Mouse (Mus musculus) heart, postnatal 36 days (tissue): Measurements from ENCODE around the gene Tppp. TPM values are rescaled to one million over a fixed set of nuclear protein-coding genes. Genes with fewer than 3 reads are reported as not detected.
"Not testable (repeated sequence)": the region's sequence is repeated elsewhere in the genome, so short reads cannot be mapped to it uniquely, and the experiment has no call there.

Experiments
- DNase-seq, 2 experiments: peaks; one replicate each; pipeline ENCODE4 v3.0.0; 2021 to 2022
- intact Hi-C: fragments of 180-260 bp; cut with DNase I; formaldehyde crosslinking; loops from one replicate; pipeline ENCODE4 v1.15.1; 2025
- total RNA-seq, 2 experiments: library from RNA; stranded (reverse); gene quantifications; 2 replicates each; pipeline ENCODE4 v1.2.3; 2021

Gene Tppp
- total RNA-seq, 2 experiments from 2014 or later: 19.3 to 24.5 TPM

DNA sequence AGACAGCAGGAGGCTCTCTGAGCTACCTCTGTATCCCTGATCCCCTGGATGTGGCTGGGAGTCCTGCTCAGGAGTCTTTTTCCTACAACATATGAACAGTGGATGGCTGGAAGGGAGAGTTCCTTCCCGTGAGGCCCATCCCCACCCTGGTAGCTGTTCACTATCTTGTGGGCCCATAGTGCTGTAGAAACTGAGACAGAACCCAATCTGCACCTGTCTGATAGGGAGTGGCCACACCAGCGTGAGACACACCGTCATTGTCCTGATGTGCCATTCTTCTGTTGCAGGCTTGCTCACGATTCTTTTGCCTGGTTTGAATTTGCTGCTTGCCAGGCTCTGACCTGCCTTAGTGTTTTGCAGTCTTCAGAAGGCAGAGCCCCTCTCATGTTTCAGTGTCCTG lies 8.2 kb downstream of the Tppp start:
- no peak for DNase-seq
- intact Hi-C loops: no loop called here

DNA sequence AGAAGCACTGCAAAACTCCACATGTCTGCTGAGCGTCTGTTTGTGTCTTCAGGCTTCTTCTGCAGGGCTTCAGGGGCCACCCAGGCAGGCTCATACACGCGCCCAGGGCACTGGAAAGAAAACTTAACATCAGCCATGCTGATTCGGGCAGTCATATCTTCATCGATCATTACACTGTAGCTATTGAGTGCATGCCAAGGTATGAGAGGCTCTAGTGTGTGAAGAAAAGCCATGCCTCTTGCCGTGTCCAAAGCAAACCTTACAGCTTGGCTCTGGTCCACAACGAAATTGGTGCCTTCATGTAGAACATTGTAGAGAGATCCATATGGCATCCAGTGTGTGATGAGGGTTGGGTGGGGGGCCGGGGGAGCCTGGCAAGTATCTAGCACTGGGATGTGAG lies 9.8 kb downstream of the Tppp start:
- not testable (repeated sequence) for DNase-seq

DNA sequence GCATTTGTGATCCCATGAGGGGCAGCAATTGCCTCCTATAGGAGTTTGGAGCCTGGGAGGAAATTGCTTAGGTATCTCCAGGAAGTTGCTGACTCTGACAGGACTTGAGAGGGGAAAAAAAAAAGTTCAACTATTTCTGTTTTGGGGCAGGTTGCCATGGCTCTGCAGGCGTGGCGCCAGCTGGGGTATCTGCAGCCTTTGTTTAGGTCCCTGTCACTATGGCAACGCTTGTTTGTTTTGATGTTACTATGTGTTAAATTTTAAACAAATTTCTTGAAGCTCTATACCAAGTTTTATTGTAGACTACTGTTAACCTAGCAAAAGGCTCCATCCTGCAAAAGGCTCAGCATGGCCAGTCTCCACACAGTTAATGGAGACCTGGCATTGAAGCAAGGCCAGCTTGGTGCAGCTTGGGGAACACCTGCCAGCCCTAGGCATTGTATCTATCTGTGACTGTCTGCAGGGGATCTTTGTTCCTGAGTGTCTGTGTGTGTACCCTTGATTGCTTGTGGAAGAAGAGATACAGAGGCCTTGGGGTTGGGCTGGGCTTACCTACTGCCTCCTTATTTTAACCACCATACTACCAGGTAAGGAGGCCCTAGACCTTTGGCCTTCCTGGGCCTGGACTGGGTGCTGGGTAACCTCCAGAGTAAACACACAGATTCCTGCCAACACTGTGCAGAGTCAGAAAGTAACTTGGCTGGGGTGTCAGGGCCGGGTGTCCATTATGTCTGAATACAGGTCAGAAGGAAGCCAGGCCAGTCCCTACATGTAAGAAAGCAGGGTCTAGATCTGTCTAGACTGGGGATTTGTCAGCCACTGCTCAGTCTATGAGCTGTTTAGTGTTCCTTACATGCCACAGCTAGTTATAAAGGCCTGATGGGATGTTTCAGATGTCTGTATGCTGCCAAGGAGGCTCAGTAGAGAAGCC lies 16.2 kb downstream of the Tppp start:
- intact Hi-C loops: loop anchor here (1.0 kb wide), 2 partner anchors 15 to 55 kb away; no protein-coding TSS in a partner anchor
- peak; percentile 63 to 69 for DNase-seq

More for the DNA sequence above, 9.8 kb downstream of the Tppp start:
- intact Hi-C loops: not testable (repeated sequence)

GRCm38 (mm10) chr13:74026215-74026614 lies 17.0 kb downstream of the Tppp start:
- intact Hi-C loops: loop anchor here (1.0 kb wide), 2 partner anchors 16 to 56 kb away; no protein-coding TSS in a partner anchor
- peak; percentile 53 to 65 for DNase-seq

GRCm38 (mm10) chr13:74028116-74028515 lies 18.9 kb downstream of the Tppp start:
- no peak for DNase-seq
- intact Hi-C loops: no loop called here

- intact Hi-C loops: no loop called here
- DNase-seq: no peak
Observed at GRCm38 (mm10) chr13:74029013-74029412, 19.8 kb downstream of the Tppp start.

- no peak for DNase-seq
- intact Hi-C loops: no loop called here
Observed at GRCm38 (mm10) chr13:74030691-74031090, 21.5 kb downstream of the Tppp start.

DNA sequence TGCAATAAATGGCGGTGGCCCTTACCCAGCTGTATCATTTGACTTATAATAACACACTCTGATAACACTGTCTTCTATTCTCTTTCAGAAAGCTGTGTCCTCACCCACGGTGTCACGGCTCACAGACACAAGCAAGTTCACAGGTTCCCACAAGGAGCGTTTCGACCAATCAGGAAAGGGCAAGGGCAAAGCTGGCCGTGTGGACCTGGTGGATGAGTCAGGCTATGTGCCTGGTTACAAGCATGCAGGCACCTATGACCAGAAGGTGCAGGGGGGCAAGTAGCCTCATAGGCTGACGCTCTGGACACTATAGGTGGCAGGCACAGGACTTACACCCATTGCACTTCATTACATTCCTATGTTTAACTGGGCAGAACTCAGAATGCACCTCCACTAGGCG lies 21.9 kb downstream of the Tppp start:
- intact Hi-C loops: no loop called here
- no peak for DNase-seq

GRCm38 (mm10) chr13:74034756-74035155 lies 25.5 kb downstream of the Tppp start:
- intact Hi-C loops: no loop called here

GRCm38 (mm10) chr13:74035776-74036175 lies 26.6 kb downstream of the Tppp start:
- intact Hi-C loops: no loop called here
- DNase-seq: no peak

More at GRCm38 (mm10) chr13:74034756-74035155, 25.5 kb downstream of the Tppp start:
- no peak for DNase-seq

DNA sequence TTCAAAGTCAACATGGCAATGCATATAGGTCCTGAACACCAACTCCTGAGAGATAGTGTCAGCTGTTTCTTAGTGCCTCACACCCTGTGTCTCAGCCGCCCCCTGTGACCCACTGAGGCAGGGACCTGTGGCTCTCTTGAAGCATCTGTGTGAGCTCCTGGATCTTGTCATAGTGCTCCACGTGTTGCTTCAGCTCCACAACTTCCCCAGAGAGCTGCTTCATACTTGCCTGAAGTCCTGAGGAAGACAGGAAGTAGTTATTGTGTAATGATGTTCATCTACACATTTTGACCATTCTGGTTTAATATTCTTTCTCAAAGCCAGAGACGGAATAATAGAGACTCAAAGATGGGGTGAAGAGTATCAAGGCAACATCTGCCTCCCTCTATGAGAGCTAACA lies 30.7 kb downstream of the Tppp start:
- intact Hi-C loops: no loop called here
- no peak for DNase-seq

DNA sequence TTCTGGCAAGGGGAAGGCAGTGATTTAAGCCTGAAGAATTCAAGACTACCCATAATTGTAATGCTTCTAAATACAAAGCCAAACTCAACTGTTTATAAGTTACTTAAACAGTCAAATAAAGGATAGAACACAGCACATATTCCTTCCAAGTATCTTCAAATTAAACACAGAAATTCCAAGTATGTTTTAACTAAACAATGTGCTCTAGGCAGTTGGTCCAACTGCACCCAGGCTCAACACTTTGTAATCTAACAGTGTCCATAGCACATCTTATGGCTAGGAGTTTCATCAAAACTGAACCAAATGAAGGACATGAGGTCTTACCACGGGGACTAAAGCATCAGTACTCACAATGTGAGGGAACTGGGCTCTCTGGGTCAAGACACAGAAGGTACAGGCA lies 47.0 kb downstream of the Tppp start:
- intact Hi-C loops: no loop called here
- DNase-seq: no peak

- no peak for DNase-seq
- intact Hi-C loops: no loop called here
Observed at GRCm38 (mm10) chr13:74058081-74058480, 48.9 kb downstream of the Tppp start.

DNA sequence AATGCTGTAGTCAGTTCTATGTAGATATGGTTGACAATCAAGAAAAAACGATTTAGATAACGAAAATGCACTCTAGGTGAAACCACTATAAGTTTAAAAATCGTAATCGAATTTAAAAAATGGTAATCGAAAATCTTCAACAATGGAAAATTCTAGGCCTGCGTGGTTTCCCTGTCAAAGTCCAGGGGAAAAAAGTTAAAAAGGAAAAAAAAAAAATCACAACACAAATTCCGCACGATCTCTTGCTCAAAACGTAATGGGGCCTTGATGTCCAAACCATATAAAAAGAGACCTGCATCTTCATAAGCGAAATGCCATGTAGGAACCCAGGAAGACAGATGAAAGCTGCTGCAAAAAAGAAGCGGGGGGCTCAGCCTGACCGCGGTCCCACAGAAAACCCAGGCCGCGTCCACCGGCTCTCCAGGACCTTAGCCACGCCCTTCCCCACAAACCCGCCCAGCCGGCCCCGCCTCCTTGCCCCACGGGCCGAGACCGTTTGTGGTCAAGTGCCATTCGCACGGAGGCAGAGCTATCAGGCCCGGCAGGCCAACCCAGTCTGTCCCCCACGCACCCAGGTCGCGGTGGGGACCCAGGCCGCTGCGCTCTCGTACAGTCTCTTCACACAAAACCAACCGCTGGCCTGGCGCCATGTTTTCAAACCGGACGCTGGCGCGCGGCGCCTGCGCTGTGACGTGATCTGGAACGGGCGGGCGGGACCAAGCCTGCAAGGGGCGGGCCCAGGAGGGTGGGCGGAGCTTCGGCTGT lies 52.6 kb downstream of the Tppp start, which contains the start of gene Cep72:
Cep72 (minus strand) TSS at position 687 of the 765 bp plus-strand sequence.
- intact Hi-C loops: no loop called here

GRCm38 (mm10) chr13:74062378-74063128 lies 53.3 kb downstream of the Tppp start:
- intact Hi-C loops: no loop called here
- DNase-seq: no peak

More for the DNA sequence above, 52.6 kb downstream of the Tppp start, which contains the start of gene Cep72:
- DNase-seq: peak; percentile 93 to 94

DNA sequence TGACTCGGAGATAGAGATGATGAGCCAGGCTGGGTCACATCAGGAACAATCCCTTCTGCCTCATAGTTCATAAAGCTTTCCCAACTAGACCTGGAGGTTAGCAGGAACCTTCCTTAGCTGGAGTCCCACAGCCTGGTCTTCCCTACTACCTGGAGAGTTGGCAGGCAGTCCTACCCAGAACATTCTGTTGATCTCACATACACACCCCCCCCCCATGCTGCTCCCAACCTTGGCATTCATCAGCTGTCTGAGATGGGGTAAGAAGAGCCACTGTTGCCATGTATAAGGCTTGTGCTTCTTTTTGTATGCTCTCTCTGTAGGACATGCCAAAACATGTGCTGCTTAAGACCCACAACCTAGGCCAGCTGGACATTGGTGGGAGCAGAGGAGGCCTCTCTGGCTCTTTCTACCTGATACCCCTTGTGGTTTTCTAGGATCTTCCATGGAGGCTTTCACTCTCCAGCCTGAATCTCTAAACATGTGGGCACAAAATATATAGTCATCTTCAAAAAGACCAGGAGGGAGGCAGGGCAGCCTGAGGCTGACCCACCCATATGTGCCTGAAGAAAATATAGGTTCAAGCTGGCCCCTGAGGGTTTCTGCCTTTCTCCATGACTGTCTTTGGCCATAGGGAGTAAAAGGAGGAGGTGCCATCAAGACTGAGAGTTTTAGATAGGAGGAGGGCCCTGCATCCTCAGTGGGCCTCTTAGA lies 54.3 kb downstream of the Tppp start:
- intact Hi-C loops: no loop called here
- DNase-seq: no peak

GRCm38 (mm10) chr13:74066576-74066975 lies 57.4 kb downstream of the Tppp start:
- DNase-seq: no peak
- intact Hi-C loops: no loop called here

DNA sequence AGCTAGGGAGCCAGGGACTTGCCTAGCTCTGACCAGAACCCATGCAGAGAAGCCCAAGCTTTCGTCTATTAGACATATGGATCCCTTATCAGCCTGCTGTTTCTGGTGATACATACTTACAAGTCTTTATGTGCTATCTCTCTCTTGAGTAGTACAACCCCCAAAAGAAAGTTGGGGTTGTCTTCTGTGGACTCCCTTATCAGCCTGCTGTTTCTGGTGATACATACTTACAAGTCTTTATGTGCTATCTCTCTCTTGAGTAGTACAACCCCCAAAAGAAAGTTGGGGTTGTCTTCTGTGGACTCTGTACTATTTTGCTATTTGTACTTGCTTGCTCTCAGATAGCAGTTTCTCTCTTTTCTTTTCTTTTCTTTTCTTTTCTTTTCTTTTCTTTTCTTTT lies 62.0 kb downstream of the Tppp start:
- intact Hi-C loops, DNase-seq: not testable (repeated sequence)

GRCm38 (mm10) chr13:74071714-74072113 lies 62.5 kb downstream of the Tppp start:
- no peak for DNase-seq
- intact Hi-C loops: no loop called here

- intact Hi-C loops: no loop called here
- no peak for DNase-seq
Observed at GRCm38 (mm10) chr13:74073369-74073768, 64.2 kb downstream of the Tppp start.
